Mouse (Mus musculus) MEL (cell line): Measurements from ENCODE around the gene Ppard.

ENCODE experiments used
- BHLHE40 ChIP-seq: IDR thresholded peaks from 2 replicates; pipeline ENCODE4 v1.6.1; 2012; ENCODE audit warnings: low read depth, mild to moderate bottlenecking, inconsistent platforms, low read length, improper control_type of control experiment, borderline replicate concordance
- CTCF ChIP-seq, 3 experiments: IDR thresholded peaks in 2 of 3; conservative IDR thresholded peaks in 1 of 3; 2 replicates each; pipeline ENCODE4 v1.5.1; 2011 to 2012; ENCODE audit warnings: low read length in 3 of 3, low read depth in 2 of 3, mild to moderate bottlenecking in 2 of 3, improper control_type of control experiment in 1 of 3, inconsistent platforms in 1 of 3, mixed read lengths in 1 of 3, moderate library complexity in 1 of 3; ENCODE audit not compliant: control insufficient read depth in 1 of 3, insufficient read depth in 1 of 3, poor library complexity in 1 of 3, severe bottlenecking in 1 of 3
- E2F4 ChIP-seq: IDR thresholded peaks from 2 replicates; pipeline ENCODE4 v1.6.1; 2011; ENCODE audit warnings: low read depth, low read length, improper control_type of control experiment, borderline replicate concordance
- EP300 ChIP-seq, 2 experiments: IDR thresholded peaks; 2 replicates each; pipeline ENCODE4 v1.6.1; 2011; ENCODE audit warnings: improper control_type of control experiment in 2 of 2, low read length in 2 of 2, low read depth in 1 of 2, mild to moderate bottlenecking in 1 of 2
- GATA1 ChIP-seq: IDR thresholded peaks from 2 replicates; pipeline ENCODE4 v1.6.1; 2011; ENCODE audit warnings: low read depth, low read length, improper control_type of control experiment
- HCFC1 ChIP-seq: IDR thresholded peaks from 2 replicates; pipeline ENCODE4 v1.6.1; 2012; ENCODE audit warnings: low read depth, mild to moderate bottlenecking, inconsistent platforms, low read length, improper control_type of control experiment, moderate library complexity
- MAFK ChIP-seq: IDR thresholded peaks from 2 replicates; pipeline ENCODE4 v1.6.1; 2011; ENCODE audit warnings: low read depth, mild to moderate bottlenecking, low read length, improper control_type of control experiment, borderline replicate concordance
- NELFE ChIP-seq: IDR thresholded peaks from 2 replicates; pipeline ENCODE4 v1.6.1; 2011; ENCODE audit warnings: low read depth, low read length, improper control_type of control experiment
- POLR2A ChIP-seq, 2 experiments: IDR thresholded peaks; 2 replicates each; pipeline ENCODE4 v1.6.1; 2011 to 2012; ENCODE audit warnings: low read length in 2 of 2, mild to moderate bottlenecking in 2 of 2, control low read depth in 1 of 2, improper control_type of control experiment in 1 of 2, low read depth in 1 of 2, moderate library complexity in 1 of 2; ENCODE audit not compliant: control insufficient read depth in 1 of 2, insufficient read depth in 1 of 2, poor library complexity in 1 of 2
- USF2 ChIP-seq, 2 experiments: IDR thresholded peaks; 2 replicates each; pipeline ENCODE4 v1.6.1; 2011 to 2012; ENCODE audit warnings: improper control_type of control experiment in 2 of 2, low read length in 2 of 2, borderline replicate concordance in 1 of 2, inconsistent platforms in 1 of 2, low read depth in 1 of 2, mild to moderate bottlenecking in 1 of 2; ENCODE audit not compliant: insufficient read depth in 1 of 2
- ZKSCAN1 ChIP-seq: IDR thresholded peaks from 2 replicates; pipeline ENCODE4 v1.6.1; 2012; ENCODE audit warnings: low read depth, mild to moderate bottlenecking, inconsistent platforms, low read length, improper control_type of control experiment, moderate library complexity

DNA sequence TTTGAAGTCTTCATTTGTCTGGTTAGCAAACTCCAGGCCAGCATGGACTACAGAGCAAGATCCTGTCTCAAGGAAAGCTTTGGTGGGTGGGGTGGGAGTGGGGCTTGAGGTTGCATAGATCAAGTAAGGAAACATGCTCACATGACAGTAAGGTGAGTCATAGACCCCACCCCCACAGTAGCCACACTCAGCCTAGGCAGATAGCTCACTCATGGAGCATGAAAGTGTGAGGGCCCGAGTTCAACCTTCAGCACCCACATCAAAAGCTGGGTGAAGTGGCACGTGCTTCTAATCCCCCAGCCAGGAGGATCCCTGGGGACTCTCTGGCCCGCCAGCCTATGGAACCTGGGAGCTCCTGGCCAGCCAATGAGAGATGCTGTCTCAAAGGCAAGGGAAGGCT lies 38.9 kb upstream of the Ppard start:
- TF ChIP-seq USF2 (IDR thresholded peaks at IDR 0.05; ENCODE audit: borderline replicate concordance in 1 of 2, insufficient read depth in 1 of 2, low read depth in 1 of 2, low read length in 2 of 2) (no peak), EP300 (IDR thresholded peaks at IDR 0.05; ENCODE audit: low read depth in 1 of 2, low read length in 2 of 2) (no peak), CTCF (IDR thresholded peaks at IDR 0.05 in 2 of 3, conservative IDR thresholded peaks at IDR 0.05 in 1 of 3; ENCODE audit: control insufficient read depth in 1 of 3, insufficient read depth in 1 of 3, low read depth in 2 of 3, low read length in 3 of 3, poor library complexity in 1 of 3, severe bottlenecking in 1 of 3) (no peak), MAFK (no peak), BHLHE40 (no peak), E2F4 (no peak), POLR2A (IDR thresholded peaks at IDR 0.05; ENCODE audit: control insufficient read depth in 1 of 2, insufficient read depth in 1 of 2, low read depth in 1 of 2, low read length in 2 of 2, poor library complexity in 1 of 2) (no peak), HCFC1 (no peak), NELFE (no peak), ZKSCAN1 (no peak), GATA1 (no peak)
